Mouse (Mus musculus) midbrain, embryonic 13.5 days (tissue): ENCODE data around the gene Exoc4. TPM values are rescaled to one million over a fixed set of nuclear protein-coding genes. Genes with fewer than 3 reads are reported as not detected.

ENCODE experiments used
- ATAC-seq: fragments of 200-750 bp; cut with Nextera tagmentation; 2 replicates; pipeline ENCODE4 v1.8.0; 2017; ENCODE audit warnings: mild to moderate bottlenecking, moderate TSS enrichment, moderate library complexity
- H3K27ac ChIP-seq: fragments of 300-500 bp; sonication (generic); 2 replicates; pipeline ENCODE4 v1.5.1; 2015; ENCODE audit warnings: inconsistent platforms, mild to moderate bottlenecking, moderate library complexity
- H3K27me3 ChIP-seq: fragments of 300-500 bp; sonication (generic); 2 replicates; pipeline ENCODE4 v1.6.1; 2015; ENCODE audit warnings: mild to moderate bottlenecking, inconsistent platforms
- H3K36me3 ChIP-seq: fragments of 300-500 bp; sonication (generic); 2 replicates; pipeline ENCODE4 v1.6.1; 2015; ENCODE audit warnings: mild to moderate bottlenecking, inconsistent platforms
- H3K4me1 ChIP-seq: fragments of 300-500 bp; sonication (generic); replicated peaks from 2 replicates; pipeline ENCODE4 v1.6.1; 2015; ENCODE audit warnings: inconsistent platforms
- H3K4me2 ChIP-seq: fragments of 300-500 bp; sonication (generic); replicated peaks from 2 replicates; pipeline ENCODE4 v1.6.1; 2015; ENCODE audit warnings: moderate library complexity, mild to moderate bottlenecking, inconsistent platforms
- H3K4me3 ChIP-seq: fragments of 300-500 bp; sonication (generic); replicated peaks from 2 replicates; pipeline ENCODE4 v1.5.1; 2015; ENCODE audit warnings: mild to moderate bottlenecking, inconsistent platforms
- H3K9ac ChIP-seq: fragments of 300-500 bp; sonication (generic); replicated peaks from 2 replicates; pipeline ENCODE4 v1.6.1; 2015; ENCODE audit warnings: mild to moderate bottlenecking, inconsistent platforms
- H3K9me3 ChIP-seq: fragments of 300-500 bp; sonication (generic); 2 replicates; pipeline ENCODE4 v1.6.1; 2016; ENCODE audit warnings: mild to moderate bottlenecking, inconsistent platforms
- WGBS: fragments of 180-500 bp; shearing (Covaris S2); methylation state at CpG from one replicate; pipeline ENCODE4 v1.1.7; 2015; 5-methylcytosine and 5-hydroxymethylcytosine counted together
- polyA plus RNA-seq: library from polyadenylated mRNA; unstranded; fragments of >200 nt; fragmentation: Nextera tagmentation; extraction: Ambion mirVana; gene quantifications from 2 replicates; pipeline ENCODE4 v1.2.1, GENCODE M21; 2015

The Exoc4 gene
- polyA plus RNA-seq, 1 experiment from 2014 or later = 50.7 TPM

GRCm38 (mm10) chr6:33929342-33930086 lies 680.6 kb downstream of the Exoc4 start:
- H3K4me3 ChIP-seq = no peak overlapping the region
- H3K9ac ChIP-seq = 0 out of 2 replicates have a peak overlapping the region, but pooled peaks have one; percentile 10
- peak overlapping the region; percentile 36; the same call in 1 of the 2 replicates for H3K27ac ChIP-seq
- H3K9me3 ChIP-seq = no peaks in the 10 kb centered on the region
- peaks cover 8% of the 10 kb centered on the region; the same call in 1 of the 2 replicates for H3K4me1 ChIP-seq
- H3K27me3 ChIP-seq = no peaks in the 10 kb centered on the region
- WGBS = 34% methylated on average over 13 of the region's 13 CpGs
- ATAC-seq = peak; percentile 93
- no peaks in the 10 kb centered on the region for H3K36me3 ChIP-seq
- H3K4me2 ChIP-seq = no peak overlapping the region

- 0 out of 2 replicates have a peak overlapping the region, but pooled peaks have one; percentile 10 for H3K9ac ChIP-seq
- no peaks in the 10 kb centered on the region for H3K9me3 ChIP-seq
- ATAC-seq = no peak
- H3K4me1 ChIP-seq = peaks cover 11% of the 10 kb centered on the region; the same call in 1 of the 2 replicates
- no peaks in the 10 kb centered on the region for H3K36me3 ChIP-seq
- H3K27me3 ChIP-seq = no peaks in the 10 kb centered on the region
- H3K4me3 ChIP-seq = no peak overlapping the region
- no peak overlapping the region for H3K4me2 ChIP-seq
- WGBS = 74% methylated on average over 8 of the region's 8 CpGs
- peak overlapping the region; percentile 36; the same call in 1 of the 2 replicates for H3K27ac ChIP-seq
Observed at GRCm38 (mm10) chr6:33930087-33930945, 681.4 kb downstream of the Exoc4 start.

GRCm38 (mm10) chr6:33937906-33938305 lies 689.0 kb downstream of the Exoc4 start:
- Histone ChIP-seq H3K4me3 (no peak overlapping the region), H3K4me2 (no peak overlapping the region), H3K9me3 (no peaks in the 10 kb centered on the region), H3K27ac (no peak overlapping the region), H3K36me3 (no peaks in the 10 kb centered on the region), H3K27me3 (no peaks in the 10 kb centered on the region), H3K9ac (no peak overlapping the region), H3K4me1 (peaks cover 12% of the 10 kb centered on the region)
- ATAC-seq = no peak
- 91% methylated on average over 4 of the region's 4 CpGs for WGBS

- Histone ChIP-seq H3K9me3 (no peaks in the 10 kb centered on the region), H3K9ac (no peak overlapping the region), H3K27ac (no peak overlapping the region), H3K36me3 (no peaks in the 10 kb centered on the region), H3K4me2 (no peak overlapping the region), H3K4me1 (peaks cover 12% of the 10 kb centered on the region), H3K27me3 (no peaks in the 10 kb centered on the region), H3K4me3 (no peak overlapping the region)
- no peak for ATAC-seq
- 61% methylated on average over 5 of the region's 5 CpGs for WGBS
Observed at GRCm38 (mm10) chr6:33939169-33939568, 690.3 kb downstream of the Exoc4 start.

GRCm38 (mm10) chr6:33946911-33947489 lies 698.1 kb downstream of the Exoc4 start:
- Histone ChIP-seq H3K36me3 (no peaks in the 10 kb centered on the region), H3K4me1 (no peaks in the 10 kb centered on the region; the same call in 1 of the 2 replicates), H3K4me3 (no peak overlapping the region), H3K4me2 (no peak overlapping the region), H3K27me3 (no peaks in the 10 kb centered on the region), H3K9ac (no peak overlapping the region), H3K27ac (no peak overlapping the region), H3K9me3 (no peaks in the 10 kb centered on the region)
- WGBS = 80% methylated on average over 2 of the region's 2 CpGs
- ATAC-seq = no peak

- Histone ChIP-seq H3K4me3 (no peak overlapping the region), H3K9me3 (no peaks in the 10 kb centered on the region), H3K27me3 (no peaks in the 10 kb centered on the region), H3K4me1 (peaks cover 2% of the 10 kb centered on the region), H3K27ac (no peak overlapping the region), H3K4me2 (no peak overlapping the region), H3K9ac (no peak overlapping the region), H3K36me3 (no peaks in the 10 kb centered on the region)
- ATAC-seq = no peak
- 97% methylated on average over 2 of the region's 2 CpGs for WGBS
Observed at GRCm38 (mm10) chr6:33950113-33950512, 701.2 kb downstream of the Exoc4 start.

- no peak for ATAC-seq
- H3K4me1 ChIP-seq = peaks cover 11% of the 10 kb centered on the region
- 61% methylated on average over 7 of the region's 7 CpGs for WGBS
- H3K27me3 ChIP-seq = no peaks in the 10 kb centered on the region
- H3K9ac ChIP-seq = no peak overlapping the region
- H3K27ac ChIP-seq = peak overlapping the region; percentile 35; the same call in 1 of the 2 replicates
- no peaks in the 10 kb centered on the region for H3K36me3 ChIP-seq
- no peak overlapping the region for H3K4me3 ChIP-seq
- H3K4me2 ChIP-seq = no peak overlapping the region
- H3K9me3 ChIP-seq = no peaks in the 10 kb centered on the region
Observed at GRCm38 (mm10) chr6:33955469-33955868, 706.6 kb downstream of the Exoc4 start.

- no peaks in the 10 kb centered on the region for H3K27me3 ChIP-seq
- WGBS = 85% methylated on average over 3 of the region's 3 CpGs
Observed at GRCm38 (mm10) chr6:33958281-33958680, 709.4 kb downstream of the Exoc4 start.

GRCm38 (mm10) chr6:33960766-33961165 lies 711.9 kb downstream of the Exoc4 start:
- no peaks in the 10 kb centered on the region for H3K9me3 ChIP-seq
- H3K4me1 ChIP-seq = peaks cover 14% of the 10 kb centered on the region
- H3K9ac ChIP-seq = no peak overlapping the region
- no peaks in the 10 kb centered on the region for H3K36me3 ChIP-seq
- no peaks in the 10 kb centered on the region for H3K27me3 ChIP-seq
- H3K4me2 ChIP-seq = no peak overlapping the region
- 88% methylated on average over 2 of the region's 2 CpGs for WGBS
- no peak overlapping the region for H3K4me3 ChIP-seq
- H3K27ac ChIP-seq = no peak overlapping the region
- ATAC-seq = no peak

More at GRCm38 (mm10) chr6:33958281-33958680, 709.4 kb downstream of the Exoc4 start:
- no peaks in the 10 kb centered on the region for H3K9me3 ChIP-seq
- peaks cover 21% of the 10 kb centered on the region for H3K4me1 ChIP-seq
- no peak overlapping the region for H3K4me3 ChIP-seq
- no peaks in the 10 kb centered on the region for H3K36me3 ChIP-seq
- no peak overlapping the region for H3K4me2 ChIP-seq
- ATAC-seq = no peak
- H3K27ac ChIP-seq = no peak overlapping the region
- H3K9ac ChIP-seq = no peak overlapping the region

- no peak for ATAC-seq
- H3K4me2 ChIP-seq = no peak overlapping the region
- H3K9me3 ChIP-seq = no peaks in the 10 kb centered on the region
- 0 out of 2 replicates have a peak overlapping the region, but pooled peaks have one; percentile 20 for H3K27ac ChIP-seq
- no peak overlapping the region for H3K9ac ChIP-seq
- H3K4me1 ChIP-seq = peaks cover 12% of the 10 kb centered on the region
- 43% methylated on average over 2 of the region's 2 CpGs for WGBS
- H3K4me3 ChIP-seq = no peak overlapping the region
- H3K27me3 ChIP-seq = no peaks in the 10 kb centered on the region
- H3K36me3 ChIP-seq = no peaks in the 10 kb centered on the region
Observed at GRCm38 (mm10) chr6:33963092-33963491, 714.2 kb downstream of the Exoc4 start.

- no peaks in the 10 kb centered on the region for H3K27me3 ChIP-seq
- 51% methylated on average over 2 of the region's 2 CpGs for WGBS
- ATAC-seq = no peak
Observed at GRCm38 (mm10) chr6:33965571-33965970, 716.7 kb downstream of the Exoc4 start.

GRCm38 (mm10) chr6:33968746-33969145 lies 719.9 kb downstream of the Exoc4 start:
- Histone ChIP-seq H3K27me3 (no peaks in the 10 kb centered on the region), H3K36me3 (no peaks in the 10 kb centered on the region; the same call in 1 of the 2 replicates), H3K4me3 (no peak overlapping the region), H3K4me2 (no peak overlapping the region), H3K9ac (no peak overlapping the region), H3K4me1 (no peaks in the 10 kb centered on the region), H3K27ac (no peak overlapping the region), H3K9me3 (no peaks in the 10 kb centered on the region)
- 89% methylated on average over 2 of the region's 2 CpGs for WGBS
- no peak for ATAC-seq

More at GRCm38 (mm10) chr6:33965571-33965970, 716.7 kb downstream of the Exoc4 start:
- Histone ChIP-seq H3K36me3 (no peaks in the 10 kb centered on the region), H3K4me2 (no peak overlapping the region), H3K9ac (no peak overlapping the region), H3K9me3 (no peaks in the 10 kb centered on the region), H3K4me1 (peaks cover 12% of the 10 kb centered on the region), H3K4me3 (no peak overlapping the region), H3K27ac (no peak overlapping the region)
